Mouse (Mus musculus): ENCODE results near the gene Plxnd1.

GRCm38 (mm10) chr6:116002311-116003104 lies 7.7 kb upstream of the Plxnd1 start:
- no peak for TF ChIP-seq POLR2A (IDR thresholded peaks at IDR 0.05; ENCODE audit: low read depth, low read length)
- no peak for TF ChIP-seq CTCF (IDR thresholded peaks at IDR 0.05; ENCODE audit: extremely low read depth, insufficient read depth, insufficient read length, insufficient replicate concordance)
